Mouse (Mus musculus): ENCODE measurements around the gene Tab1. TPM values are rescaled to one million over a fixed set of nuclear protein-coding genes. Genes with fewer than 3 reads are reported as not detected.

Tab1 gene
- 10 to 100 TPM; 27.8 to 32.4 TPM for total RNA-seq (2021)
- long read RNA-seq, experiment 1, transcript Tab1-201 (11 exons, 2,964 nt): major isoform, 52 of 65 reads
- long read RNA-seq, experiment 1, partial matches to known transcripts: 7 of 65 reads
- long read RNA-seq, experiment 1, other reads (novel, unspliced or antisense): 6 of 65 reads
- long read RNA-seq, experiment 2, transcript Tab1-201 (11 exons, 2,964 nt): major isoform, 55 of 73 reads
- long read RNA-seq, experiment 2, partial matches to known transcripts: 5 of 73 reads
- long read RNA-seq, experiment 2, other reads (novel, unspliced or antisense): 13 of 73 reads

DNA sequence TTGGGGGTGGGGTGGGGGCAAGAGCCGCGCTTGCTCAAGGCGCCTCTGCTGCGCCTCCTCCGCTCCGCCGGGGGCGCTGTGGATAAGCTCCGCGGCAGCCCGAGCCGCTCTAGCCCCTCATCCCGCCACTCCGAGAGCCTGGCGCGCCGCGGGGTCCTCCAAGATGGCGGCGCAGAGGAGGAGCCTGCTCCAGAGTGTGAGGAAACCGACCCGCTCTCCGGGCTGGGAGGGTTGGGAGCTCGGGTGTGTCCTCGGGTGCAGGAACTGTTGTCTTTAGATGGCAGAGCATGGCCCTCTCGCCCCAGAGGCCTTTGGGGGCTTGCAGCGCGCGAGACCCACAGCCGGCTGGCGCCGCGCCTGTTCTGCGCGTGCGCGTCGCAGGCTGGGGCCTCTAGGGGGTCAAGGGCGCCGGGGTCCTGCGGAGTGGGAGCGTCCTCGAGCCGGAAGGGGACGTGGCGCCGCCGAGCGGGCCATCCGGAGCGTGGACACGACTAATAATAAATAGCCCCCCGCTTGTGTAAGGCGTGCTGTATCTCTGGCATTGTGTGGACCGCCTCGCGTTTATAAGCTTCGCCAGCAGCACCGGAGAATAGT lies at the start of gene Tab1:
Gene Tab1 (plus strand): TSS at position 135 of the 594 bp plus-strand sequence.
- DNase-seq: peak; percentile 94 to 97
- intact Hi-C loops (cut with DNase I): loop anchor here (5.0 kb wide), 2 partner anchors 41 to 94 kb away; partner anchors contain the start of genes Rpl3 and Syngr1

DNA sequence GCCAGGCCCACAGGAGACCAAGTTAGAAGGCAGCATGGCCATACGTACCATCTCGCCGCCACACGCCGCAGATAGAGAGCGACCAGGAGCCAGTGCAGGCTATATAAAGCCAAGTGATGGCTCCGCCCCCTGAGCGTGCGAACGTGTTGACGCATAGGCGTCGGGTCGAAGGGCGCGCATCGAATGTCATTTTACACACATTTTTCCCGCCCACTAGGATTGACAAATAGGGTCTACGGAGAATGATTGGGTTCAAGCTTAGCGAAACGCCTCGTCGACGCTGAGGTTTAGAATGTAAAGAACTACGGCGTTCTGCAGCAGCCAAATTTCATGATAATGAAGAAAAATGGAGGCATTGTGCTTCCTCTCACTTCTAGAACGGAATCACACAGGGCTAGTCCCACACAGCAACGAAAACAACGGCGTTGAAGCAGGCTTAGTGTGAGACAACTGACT lies 49.6 kb upstream of the Tab1 start:
- peak; percentile 96 to 98 for DNase-seq
- intact Hi-C loops (cut with DNase I): loop anchor here (5.0 kb wide), 1 partner anchor 251 kb away; the partner anchor contains the start of genes Cbx6 and Npcd

DNA sequence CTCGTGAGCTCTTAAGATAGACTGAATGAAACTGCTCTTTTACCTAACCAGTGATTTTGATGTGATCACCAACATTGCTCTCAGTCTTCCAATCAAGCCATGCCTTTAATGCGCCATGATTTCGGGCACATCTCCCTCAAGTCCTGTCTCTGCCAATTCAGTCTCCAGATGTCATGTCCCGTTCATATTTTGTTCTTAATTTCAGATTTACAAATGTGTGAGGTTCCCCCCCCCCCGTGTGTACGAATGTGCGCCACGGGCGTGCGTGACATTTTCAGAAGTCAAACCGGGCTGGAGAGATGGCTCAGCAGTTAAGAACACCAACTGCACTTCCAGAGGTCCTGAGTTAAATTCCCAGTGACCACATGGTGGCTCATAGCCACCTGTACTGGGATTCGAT lies 49.2 kb upstream of the Tab1 start:
- intact Hi-C loops (cut with DNase I): loop anchor here (5.0 kb wide), 1 partner anchor 251 kb away; the partner anchor contains the start of genes Cbx6 and Npcd
- DNase-seq: no peak

DNA sequence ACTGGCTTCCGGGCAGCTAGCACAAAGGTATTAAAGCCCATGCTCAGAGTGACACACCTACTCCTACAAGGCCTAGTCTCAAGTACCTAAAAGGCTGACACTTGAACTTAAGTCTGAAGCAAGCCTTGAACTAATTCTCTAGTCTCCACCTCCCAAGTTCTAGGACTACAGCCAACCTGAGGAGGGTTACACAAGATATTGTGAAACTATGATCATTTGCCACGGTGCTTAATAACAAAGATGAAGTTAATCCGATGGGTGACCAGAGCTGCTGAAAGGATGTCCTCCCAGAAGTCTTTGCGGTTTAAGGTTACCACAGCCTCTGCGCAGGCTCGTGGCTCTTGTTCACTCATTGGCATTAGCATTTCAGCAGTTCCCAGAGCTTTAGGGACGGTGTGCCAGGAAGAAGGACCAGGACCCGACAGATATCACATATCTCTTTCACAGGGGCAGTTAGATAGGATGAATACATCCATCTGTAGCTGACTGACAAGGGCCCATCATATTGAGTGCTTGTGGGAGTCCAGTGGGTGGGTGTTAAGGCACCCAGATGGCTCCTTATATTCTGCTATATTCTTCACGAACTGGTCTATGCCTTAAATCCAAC lies 45.4 kb upstream of the Tab1 start:
- intact Hi-C loops (cut with DNase I): loop anchor here (2.0 to 5.0 kb wide), 2 partner anchors 137 to 615 kb away; no protein-coding TSS in a partner anchor
- DNase-seq: no peak

DNA sequence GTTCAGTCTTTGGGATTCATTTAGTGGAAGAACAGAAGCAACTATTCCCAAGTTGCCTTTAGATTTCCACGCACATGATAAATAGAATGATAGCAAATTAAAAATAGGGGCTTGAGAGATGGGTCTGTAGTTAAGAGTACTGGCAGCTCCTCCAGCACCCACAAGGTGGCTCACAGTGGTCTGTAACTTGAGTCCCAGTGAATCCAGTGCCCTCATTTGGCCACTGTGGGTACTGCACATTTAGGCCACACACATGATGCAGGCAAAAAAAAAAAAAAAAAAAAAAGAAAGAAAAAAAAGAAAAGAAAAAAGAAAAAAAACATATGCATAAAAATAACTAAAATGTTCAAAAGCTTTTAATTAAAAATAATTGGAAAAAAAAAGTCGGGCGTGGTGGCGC lies 44.3 kb upstream of the Tab1 start:
- DNase-seq: peak; percentile 88 to 93
- intact Hi-C loops (cut with DNase I): loop anchor here (2.0 to 5.0 kb wide), 2 partner anchors 136 to 614 kb away; no protein-coding TSS in a partner anchor

DNA sequence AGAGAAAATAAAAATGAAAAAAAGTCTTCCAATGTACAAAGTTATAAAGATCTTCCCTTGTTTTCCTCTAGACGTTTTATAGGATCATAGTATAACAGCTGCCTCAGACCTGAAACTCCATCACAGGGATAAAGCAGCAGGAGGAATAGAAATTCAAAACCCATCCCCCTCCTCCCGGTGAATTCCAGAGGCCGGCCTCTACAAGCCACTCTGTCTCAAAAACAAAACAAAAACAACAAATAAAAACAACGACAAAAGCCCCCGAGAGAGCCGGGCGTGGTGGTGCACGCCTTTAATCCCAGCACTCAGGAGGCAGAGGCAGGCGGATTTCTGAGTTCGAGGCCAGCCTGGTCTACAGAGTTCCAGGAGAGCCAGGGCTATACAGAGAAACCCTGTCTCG lies 42.8 kb upstream of the Tab1 start:
- intact Hi-C loops (cut with DNase I): loop anchor here (5.0 kb wide), 1 partner anchor 42 kb away; the partner anchor contains the start of gene Tab1

DNA sequence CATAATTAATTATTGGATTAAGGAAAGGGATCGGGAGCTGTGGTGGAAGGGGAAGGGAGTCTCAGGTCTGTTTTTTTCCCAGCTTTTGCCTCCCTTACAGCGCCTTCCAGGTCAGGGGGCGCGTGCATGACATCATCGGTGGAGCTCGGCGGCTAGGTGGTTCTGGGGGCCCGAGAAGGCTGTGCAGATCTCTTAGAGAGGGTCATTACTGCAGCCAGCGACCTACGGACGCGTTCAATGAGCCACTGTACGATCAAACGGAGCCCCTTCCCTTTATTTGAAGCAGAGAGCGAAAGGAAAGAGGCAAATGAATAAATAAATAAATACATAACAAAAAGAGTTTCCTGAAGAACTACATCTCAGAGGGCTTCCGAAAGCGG lies 42.2 kb upstream of the Tab1 start:
- DNase-seq: no peak
- intact Hi-C loops (cut with DNase I): loop anchor here (5.0 kb wide), 1 partner anchor 42 kb away; the partner anchor contains the start of gene Tab1

More for the DNA sequence above, 42.8 kb upstream of the Tab1 start:
- no peak for DNase-seq

DNA sequence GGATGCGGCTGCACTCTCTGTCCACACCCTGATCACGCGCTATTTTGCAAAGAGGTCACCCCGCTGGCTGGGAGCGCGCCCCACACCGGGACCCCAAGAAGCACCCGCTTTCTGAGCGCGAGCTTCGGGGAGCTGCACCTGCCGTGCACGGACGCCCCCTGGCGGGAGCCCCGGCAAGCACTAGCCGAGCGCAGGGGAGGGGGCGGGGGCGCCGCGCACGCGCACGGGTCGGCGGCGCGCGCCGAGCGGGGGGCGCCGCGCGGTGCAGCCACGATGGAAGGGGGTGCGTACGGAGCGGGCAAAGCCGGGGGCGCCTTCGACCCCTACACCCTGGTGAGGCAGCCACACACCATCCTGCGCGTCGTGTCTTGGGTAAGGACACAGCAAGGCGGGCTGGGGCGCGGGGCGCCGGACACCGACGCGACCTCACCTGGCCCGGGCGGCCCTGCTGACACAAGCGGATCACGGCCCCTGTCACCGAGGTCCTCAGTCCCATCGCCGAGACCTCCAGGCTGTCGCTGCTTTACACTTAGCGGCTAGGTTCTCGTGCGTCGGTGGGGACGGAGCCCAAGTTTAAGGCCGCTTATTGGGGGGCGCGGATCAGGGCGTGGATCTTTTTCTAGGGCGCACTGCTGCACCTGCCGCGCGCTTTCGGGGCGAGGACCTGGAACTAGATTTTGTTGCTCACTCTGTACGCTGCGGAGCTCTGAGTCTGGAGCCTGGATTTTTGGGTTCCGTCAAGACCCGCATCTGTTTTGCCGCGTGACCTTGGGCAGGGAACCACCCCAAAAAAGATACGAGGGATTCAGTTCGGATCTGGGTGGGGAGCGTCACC lies 41.6 kb upstream of the Tab1 start, which contains the start of the genes Syngr1 and Rpl3:
Gene Syngr1 (plus strand): TSS at position 214 of the 835 bp plus-strand sequence.
Gene Rpl3 (minus strand): TSS at position 748 of the 835 bp plus-strand sequence.
- intact Hi-C loops (cut with DNase I): loop anchor here (5.0 kb wide), 1 partner anchor 41 kb away; the partner anchor contains the start of gene Tab1
- DNase-seq: peak; percentile 88 to 89

DNA sequence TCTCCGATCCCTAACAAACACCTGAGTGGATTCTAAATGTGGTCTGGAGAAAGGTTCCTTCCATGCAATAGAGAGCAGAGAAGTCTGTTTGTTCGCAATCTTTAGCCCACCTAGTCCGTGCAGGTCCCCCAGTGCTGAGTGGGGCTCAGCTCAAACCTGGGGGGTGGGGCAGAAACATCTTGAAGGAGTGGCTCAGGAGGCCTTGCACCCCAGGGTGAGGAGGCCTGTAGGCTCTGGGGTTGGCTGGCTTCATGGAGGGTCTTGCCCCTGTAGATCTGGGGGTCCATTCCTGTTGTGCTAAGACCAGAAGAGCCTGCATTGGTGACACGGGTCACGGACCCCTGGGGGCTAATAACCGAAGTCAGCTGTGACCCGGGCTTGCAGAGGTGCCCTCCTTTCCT lies 40.9 kb upstream of the Tab1 start:
- DNase-seq: no peak
- intact Hi-C loops (cut with DNase I): loop anchor here (5.0 kb wide), 1 partner anchor 40 kb away; the partner anchor contains the start of gene Tab1

DNA sequence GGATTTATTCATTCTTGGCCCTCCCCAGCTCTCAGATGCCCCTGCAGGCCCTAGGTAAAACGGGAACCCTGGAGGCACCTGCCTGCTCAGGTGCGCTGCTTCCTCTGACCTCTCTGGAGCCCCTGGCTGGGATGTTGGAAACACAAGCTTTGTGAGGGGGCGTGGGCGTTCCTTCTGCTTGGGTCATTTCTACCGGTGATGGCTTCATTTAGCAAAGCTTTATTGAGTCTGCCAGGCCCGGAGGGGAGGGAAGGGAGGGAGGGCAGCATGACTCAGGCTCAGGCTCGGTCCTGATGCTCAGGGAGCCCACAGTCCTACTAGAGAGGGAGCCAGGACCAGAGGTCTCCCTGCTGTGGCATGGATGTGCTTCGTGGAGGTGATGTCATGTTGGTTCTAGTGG lies 40.3 kb upstream of the Tab1 start:
- intact Hi-C loops (cut with DNase I): loop anchor here (5.0 kb wide), 1 partner anchor 40 kb away; the partner anchor contains the start of gene Tab1
- no peak for DNase-seq

DNA sequence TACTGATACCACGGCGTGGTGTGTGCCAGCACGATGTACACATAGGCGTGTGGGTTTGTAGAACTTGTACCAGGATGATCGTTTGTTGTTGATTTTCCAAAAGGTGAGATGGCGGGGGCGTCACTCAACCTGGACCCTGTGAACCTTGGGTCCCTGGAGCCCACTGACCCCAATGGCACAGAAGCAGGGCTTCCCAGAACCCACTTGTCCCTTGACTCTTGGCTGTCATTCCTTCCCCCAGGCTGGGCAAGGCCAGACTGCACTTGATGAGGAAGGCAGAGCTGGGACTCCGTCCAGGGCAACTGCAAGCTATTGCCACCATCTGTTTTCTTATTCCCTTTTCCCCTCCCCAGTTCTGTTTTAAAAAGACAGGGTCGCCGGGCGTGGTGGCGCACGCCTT lies 38.7 kb upstream of the Tab1 start:
- intact Hi-C loops (cut with DNase I): loop anchor here (5.0 kb wide), 1 partner anchor 38 kb away; the partner anchor contains the start of gene Tab1
- DNase-seq: peak in 1 of 2 experiments; percentile 33

DNA sequence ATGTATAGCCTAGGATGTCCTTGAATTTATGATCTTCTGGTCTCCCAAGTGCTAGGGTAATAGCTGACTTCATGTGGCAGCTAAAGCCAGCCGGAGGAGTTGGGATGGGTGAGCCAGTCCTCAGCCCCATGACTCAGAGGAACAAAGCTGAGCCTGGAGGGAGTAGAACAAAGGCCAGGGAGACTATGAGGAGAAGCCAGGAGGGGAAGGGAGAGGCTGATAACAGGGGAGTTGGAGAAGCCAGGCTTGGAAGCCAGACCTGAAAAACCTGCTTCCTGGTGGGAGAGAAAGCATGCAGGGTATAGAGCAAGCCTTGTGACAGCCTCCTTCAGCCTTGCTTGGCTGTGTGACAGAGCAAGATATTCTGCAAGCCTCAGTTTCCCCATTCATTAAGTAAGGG lies 37.3 kb upstream of the Tab1 start:
- intact Hi-C loops (cut with DNase I): no loop called here

DNA sequence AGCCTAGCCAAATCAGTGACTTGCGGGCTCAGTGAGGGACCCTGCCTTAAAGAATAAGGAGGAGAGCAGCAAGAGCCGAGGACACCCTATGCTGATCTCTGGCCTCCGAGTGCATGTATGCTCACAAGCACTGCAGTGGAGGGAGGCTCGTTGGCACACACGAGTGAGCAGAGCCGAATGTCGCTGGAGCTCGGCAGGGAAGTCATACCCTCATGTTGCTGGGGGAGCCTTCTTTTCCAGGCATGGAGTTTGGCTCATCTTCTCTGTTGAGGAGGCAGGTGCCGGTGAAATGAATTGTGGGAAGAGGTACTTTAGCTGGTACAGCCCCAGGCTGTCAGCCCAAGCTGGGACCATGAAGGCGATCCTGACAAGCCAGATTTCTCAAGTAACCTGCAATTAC lies 36.5 kb upstream of the Tab1 start:
- intact Hi-C loops (cut with DNase I): no loop called here
- no peak for DNase-seq

More for the DNA sequence above, 37.3 kb upstream of the Tab1 start:
- no peak for DNase-seq

DNA sequence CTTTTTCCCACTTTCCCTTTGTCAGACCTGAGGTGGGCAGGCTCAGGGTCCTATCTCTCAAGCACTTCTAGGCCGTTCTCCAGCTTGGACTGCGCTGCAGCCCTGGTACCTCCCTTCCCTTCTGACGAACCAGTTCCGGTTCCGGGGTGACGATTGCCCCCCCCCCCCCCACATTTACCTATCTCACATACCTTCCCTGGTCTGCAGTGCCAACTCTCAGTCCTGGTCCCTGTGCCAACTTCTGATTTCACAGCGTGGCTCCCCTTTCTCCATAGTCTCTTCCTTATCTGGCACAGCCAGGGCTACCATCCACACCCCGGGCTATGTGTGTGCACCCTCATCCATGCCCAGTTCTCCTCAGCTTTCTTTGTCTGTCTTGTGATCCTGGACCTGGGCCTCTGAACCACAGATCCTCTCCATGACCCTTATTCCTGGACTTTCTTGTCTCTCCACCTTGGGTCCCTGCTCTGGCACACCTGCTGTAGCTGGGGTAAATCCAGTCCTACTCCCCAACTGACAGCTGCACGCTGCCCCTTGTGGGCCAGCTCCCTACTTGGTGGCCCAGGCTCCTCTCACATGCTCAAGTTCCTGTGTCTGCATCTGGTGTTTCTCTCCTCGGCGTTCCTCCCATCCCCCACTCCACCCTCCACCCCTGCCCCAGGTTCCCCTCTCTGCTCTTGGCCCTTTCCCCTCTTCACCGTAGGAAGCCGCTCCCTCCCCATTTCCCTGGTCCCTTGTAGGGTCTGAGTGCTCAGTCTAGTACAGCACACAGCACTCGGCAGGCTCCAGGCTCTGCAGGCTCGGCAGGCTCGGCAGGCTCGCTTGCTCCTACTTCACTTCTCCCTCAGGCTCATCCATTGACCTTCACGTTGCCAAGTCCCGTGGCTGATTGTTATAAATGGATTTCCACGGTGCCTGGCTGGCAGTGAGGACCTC lies 35.7 kb upstream of the Tab1 start:
- DNase-seq: peak; percentile 63 to 69
- intact Hi-C loops (cut with DNase I): no loop called here

DNA sequence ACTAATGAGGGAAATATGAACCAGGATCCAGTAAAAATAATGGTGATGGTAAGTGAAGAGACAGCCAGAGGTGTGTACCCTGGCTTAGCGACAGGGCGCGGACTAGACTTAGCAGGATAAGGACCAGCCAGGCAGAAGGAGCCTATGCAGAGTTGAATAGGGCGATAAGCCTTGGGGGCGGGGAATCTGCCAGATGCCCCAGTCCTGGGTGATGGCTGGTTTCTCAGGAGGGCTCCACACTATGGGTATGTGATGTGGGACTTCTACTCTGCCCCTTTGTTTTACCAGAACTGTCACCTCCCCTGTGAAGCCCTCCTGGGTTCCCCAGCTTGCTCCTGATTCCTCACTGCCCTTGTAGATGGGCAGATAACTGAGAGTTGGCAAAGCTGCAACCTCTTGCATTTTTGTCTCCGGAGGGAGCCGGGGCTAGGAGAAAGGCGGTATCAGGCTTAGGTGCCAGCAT lies 34.9 kb upstream of the Tab1 start:
- intact Hi-C loops (cut with DNase I): no loop called here
- DNase-seq: no peak

DNA sequence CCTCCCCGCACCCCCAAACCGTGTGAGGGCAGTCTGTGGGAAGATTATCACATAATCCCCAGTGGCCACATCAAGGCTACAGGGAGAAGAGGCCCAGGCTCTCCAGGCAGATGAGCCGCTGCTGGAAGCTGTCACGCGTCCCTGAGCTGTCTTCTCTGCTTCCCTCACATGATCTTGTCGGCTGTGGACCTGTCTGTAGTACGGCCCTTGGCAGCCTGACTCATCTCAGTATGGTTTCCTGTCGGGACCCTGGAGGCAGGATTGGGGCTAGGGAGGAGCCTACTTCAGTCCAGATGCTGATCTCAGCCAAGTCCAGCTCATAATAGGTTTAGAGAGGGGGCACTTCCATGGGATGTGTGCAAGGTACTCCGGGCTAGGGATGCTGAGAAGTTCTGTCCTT lies 34.1 kb upstream of the Tab1 start:
- no peak for DNase-seq
- intact Hi-C loops (cut with DNase I): no loop called here

DNA sequence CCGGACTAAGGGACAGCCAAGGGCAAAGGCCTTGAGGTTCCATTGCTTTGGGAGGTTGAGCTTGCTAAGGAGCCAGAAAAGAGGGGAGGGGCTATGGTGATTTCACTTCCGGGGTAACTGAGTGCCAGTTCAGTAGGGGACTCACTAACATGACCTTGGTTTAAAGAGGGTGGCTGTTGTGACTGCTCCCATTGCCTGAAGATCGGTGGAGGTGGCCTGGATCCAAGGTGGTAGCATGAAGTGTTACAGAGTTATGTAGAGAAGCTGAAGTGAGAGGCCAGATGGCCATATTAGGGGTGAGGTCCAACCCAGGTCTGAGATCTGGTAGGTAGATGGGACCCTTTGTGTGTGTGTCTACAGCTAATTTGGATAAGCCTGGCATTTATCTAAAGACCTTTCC lies 33.5 kb upstream of the Tab1 start:
- intact Hi-C loops (cut with DNase I): no loop called here
- no peak for DNase-seq

DNA sequence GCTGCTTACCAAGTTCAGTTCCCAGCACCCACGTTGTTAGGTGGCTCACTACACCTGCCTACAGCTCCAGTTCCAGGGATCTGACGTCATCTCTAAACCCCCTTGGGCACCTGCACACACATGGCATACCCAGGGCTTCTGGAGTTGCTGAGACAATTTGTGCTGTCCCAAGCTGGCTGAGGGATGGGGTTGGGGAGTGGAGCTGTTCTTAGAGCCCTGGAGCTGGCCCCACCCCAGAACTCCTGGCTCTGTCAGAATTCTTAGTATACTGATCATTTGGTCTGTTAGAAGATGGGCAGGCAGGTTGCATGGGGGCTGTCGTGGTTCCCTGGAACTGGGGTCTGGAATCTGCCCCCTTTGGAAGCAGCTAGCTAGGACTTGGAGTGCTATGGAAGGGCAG lies 32.7 kb upstream of the Tab1 start:
- intact Hi-C loops (cut with DNase I): no loop called here
- DNase-seq: no peak

DNA sequence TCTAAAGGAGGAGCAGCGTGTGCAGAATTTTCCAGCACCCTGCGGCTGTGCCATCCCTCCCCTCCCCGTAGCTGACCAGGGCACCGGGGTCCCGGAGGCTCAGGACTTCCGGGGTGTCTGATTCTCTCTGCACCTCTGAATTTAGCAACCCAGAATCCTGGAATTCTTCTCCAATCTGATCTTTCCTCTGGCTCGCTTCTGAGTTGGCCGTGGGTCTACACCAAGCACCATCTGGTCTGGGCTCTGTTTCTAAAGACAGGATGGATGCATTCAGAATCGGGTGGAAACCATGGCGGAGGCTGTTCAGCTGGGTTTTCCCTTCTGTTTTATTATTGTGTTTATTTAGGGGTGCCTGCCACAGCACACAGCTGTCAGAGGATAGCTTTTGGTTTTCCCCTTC lies 32.1 kb upstream of the Tab1 start:
- intact Hi-C loops (cut with DNase I): no loop called here

More for the DNA sequence above, 32.1 kb upstream of the Tab1 start:
- DNase-seq: no peak
